Mouse (Mus musculus): Measurements from ENCODE around the gene Tmem159. TPM values are rescaled to one million over a fixed set of nuclear protein-coding genes. Genes with fewer than 3 reads are reported as not detected.

Tmem159 gene
- total RNA-seq, 2 experiments from 2014 or later, result 1.2 to 1.7 TPM

DNA sequence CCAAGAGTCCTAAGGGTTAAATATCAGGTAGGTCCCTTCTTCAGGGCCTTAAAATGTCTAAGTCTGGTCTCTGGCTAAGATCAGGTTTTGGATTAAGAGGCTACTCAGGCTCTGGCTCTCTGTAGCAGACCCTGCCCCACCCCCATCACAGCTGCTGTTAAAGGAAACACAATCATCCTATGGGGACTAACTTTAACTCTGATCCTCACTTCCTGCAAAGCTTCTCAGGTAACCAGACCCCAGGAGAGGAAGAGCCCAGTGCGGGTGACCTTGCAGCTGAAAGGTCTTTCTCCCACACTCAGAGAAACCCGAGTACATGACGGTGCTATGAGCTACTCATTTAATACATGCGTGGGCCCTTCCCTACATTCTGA, 25.5 kb downstream of the Tmem159 start:
- ATAC-seq (replicated peaks; ENCODE audit: low FRiP score, poor library complexity, severe bottlenecking), result no peak

DNA sequence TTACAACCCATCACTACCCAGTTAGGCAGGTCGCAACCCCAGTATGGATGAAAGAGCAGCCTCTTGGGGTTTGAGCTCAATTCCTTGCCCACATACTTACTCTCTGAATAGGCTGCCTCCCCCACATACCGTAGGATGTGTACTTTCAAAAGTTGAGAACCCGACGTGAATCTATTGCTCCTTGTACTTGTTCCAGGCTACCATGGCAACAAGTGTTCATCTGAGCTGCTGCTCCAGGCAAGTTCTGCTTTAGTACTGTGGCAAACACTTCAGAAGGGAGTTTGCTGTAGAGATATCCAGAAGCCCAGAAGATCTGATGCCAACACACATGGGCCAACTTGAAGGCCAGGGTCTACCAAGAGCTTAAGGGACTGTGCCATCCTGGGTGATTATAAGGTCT, 26.8 kb downstream of the Tmem159 start:
- ATAC-seq (replicated peaks; ENCODE audit: low FRiP score, poor library complexity, severe bottlenecking), result no peak

DNA sequence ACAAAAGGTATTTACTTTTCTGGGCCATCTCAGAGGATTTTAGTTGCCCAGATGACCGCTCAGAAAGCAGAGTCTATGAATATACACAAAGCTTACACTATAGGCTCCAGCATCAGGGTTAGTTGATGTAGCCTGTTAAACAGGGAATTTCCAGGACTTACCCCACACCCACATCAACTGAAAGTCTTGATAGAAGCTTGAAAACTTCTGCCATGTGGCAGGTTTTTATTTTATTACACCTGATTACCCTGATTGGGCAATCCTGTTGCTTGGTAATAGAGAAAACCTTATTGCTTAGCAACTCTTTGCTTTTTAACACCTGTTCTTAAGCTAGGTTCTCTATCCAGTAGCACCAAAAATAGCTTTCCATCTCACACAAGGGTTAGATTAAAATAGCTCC, 40.6 kb downstream of the Tmem159 start:
- no peak for ATAC-seq (replicated peaks; ENCODE audit: low FRiP score, poor library complexity, severe bottlenecking)

DNA sequence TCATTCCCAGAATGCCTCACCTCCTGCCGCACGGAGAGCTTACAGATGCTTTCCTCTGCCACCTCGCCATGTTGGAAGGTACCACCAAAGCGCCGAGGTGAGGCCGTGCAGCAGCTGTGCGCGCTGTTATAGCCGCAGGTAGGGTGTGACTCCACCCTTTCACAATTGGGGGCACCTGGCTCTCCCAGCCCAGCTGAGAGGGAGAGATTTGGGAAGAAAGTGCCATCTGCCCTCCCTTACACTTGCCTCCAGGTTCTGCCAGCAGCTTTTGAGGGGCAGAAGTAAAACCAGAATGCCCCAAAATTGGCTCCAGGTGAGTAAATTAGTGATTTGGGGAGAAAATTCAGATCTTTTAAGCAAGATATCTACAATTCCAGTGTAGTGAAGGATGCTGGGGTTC, 43.0 kb downstream of the Tmem159 start, which contains the start of gene Zp2:
Gene Zp2 (minus strand): TSS at position 101 of the 400 bp plus-strand sequence.
- no peak for ATAC-seq (replicated peaks; ENCODE audit: low FRiP score, poor library complexity, severe bottlenecking)

DNA sequence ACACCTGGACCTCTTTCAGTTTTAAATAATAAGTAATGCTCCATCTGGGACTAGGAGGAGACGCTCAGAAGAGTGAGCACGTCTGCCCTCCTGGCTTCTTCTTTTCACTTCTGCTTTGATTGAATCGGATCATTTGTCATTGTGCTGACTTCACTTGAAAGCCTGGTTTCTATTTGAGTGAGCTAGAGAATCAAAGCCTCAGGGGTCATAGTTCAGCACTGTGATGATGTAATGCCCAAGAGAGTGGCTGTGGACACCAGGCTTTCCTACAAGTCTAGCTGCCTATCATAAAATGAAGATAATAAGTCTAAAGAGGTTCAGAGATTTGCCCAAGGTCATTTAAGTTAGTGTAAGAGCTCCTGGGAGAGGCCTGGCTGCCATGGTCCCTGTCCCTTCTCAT, 48.1 kb downstream of the Tmem159 start:
- ATAC-seq (replicated peaks; ENCODE audit: low FRiP score, poor library complexity, severe bottlenecking), result no peak

DNA sequence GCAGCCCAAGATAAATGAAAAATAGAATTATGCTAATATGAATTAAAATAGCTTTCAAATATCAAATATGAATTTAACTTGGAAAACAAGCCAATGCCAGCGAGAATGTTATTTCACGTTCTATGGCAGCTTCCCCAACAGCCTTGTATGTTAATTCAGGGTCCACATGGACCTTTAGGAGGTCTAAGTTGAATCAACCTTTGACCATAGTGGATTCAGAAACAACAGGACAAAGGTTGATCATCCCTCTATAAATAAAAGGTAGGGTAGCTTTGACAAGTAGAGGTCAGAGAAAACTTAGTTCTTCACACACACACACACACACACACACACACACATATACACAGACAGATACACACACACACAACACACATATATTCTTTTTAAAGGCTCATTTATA, 48.7 kb downstream of the Tmem159 start:
- no peak for ATAC-seq (replicated peaks; ENCODE audit: low FRiP score, poor library complexity, severe bottlenecking)

DNA sequence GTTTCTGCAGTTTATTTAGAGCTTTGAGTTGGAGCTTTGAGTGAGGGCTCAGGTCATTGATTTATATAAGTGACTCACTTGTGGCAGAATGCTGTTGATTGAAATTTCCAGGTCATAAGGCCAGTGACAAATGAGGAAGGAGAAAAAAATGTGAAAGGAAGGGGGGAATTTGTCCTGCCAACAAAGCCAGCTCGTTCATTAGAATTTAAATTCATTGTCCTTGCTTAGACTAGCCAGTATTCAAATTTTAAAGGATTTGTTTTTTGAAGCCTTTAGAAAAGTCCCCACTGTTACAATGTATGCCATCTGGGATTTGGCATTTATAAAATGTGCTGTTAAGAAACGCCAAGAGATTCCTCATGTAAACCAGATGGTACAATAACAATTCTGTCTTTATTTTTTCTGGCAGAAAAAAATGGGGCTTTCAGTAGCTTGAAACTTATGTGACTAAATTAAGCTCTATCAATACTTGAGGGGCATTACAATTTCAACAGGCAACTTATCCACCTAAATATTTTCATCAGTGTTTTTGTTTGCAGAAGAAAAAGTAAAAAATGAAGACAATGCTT, 54.8 kb downstream of the Tmem159 start:
- ATAC-seq (replicated peaks; ENCODE audit: low FRiP score, poor library complexity, severe bottlenecking), result no peak

DNA sequence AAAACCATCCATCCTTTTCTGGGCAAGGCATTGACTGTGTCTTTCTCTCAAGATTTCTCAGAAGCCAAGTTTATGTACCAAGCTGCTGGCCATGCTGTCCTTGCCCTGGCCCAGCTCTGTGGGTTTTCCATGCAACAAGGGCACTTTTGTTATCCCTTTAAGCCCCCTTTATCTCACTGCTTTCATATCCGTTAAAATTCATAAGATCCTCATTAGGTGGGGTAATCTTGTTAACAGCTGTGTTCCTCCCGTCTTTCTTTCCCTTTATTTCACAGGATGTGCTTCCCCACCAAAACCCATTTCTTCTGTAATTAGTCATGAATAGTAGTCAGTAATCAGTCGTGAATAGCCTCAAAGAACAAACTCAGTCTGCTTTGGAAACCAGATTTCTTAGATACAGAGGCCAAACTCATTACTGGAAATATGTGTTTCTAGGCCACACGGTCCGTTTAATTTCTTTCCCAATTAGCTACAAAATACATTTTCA, 55.5 kb downstream of the Tmem159 start:
- ATAC-seq (replicated peaks; ENCODE audit: low FRiP score, poor library complexity, severe bottlenecking), result no peak

DNA sequence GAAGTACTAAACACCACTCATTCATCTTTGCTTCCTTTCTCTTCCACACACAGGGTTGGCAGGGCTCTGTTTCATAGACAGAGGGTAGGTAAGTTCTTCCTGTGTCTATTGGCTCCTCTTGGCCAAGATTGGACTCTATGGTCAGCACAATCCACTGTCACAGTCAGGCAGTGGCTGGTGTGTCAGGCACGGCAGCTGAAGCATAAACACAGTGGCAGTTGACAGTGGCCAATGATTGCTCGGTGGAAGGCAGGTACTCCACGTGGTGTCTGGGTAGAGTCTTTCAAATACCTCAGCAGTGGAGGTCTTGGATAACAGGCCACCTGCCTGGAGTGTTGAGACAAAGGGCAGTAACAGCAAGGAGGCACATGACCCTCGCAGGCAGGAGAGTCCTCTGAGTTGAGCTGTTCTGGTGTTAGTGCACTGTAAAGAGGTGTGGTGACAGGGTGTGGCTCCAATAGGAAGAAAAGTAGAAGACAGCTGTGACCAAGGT, 56.0 kb downstream of the Tmem159 start:
- no peak for ATAC-seq (replicated peaks; ENCODE audit: low FRiP score, poor library complexity, severe bottlenecking)

DNA sequence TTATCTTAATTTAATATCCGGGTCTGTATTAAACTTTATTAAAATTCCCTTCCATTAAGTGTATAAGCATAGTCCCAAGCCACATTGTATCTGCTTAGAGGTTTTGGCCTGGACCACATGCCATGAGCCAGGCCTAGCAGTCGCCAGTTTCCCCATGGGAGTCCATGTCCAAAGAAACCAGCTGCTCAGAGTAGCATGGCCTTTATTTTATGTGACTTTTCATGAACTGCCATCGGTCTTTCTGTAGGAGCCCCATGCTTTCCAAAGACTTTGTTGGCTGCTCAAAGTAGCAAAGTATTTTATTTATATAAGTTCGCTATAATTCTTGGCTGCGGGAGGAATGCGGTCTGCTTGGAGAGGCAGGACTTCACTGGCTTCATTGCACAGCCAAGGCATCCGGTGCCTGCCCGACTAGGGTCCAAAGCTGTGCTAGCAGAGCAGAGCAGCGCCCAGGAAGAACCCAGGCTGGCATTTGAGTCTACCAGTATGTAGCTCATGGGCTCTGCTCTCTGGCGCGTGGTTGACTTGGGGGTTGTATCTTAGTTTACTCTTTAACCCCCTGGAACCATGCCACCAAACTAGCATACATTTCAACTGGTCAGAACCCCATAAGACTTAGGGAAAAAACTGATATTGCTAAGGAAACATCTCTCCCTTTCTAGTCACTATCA, 61.6 kb downstream of the Tmem159 start:
- no peak for ATAC-seq (replicated peaks; ENCODE audit: low FRiP score, poor library complexity, severe bottlenecking)

Other genes starting within 250 kb of the Tmem159 start
- gene Lyrm1, start 206.5 kb upstream of the Tmem159 start, total RNA-seq (2015; ENCODE audit: low replicate concordance), result not detected in 2 replicates
- 5.5 and 5.7 TPM in 2 replicates for gene Lyrm1, start 206.5 kb upstream of the Tmem159 start, total RNA-seq (2017; ENCODE audit: low replicate concordance)
- 0.84 and 1.7 TPM in 2 replicates for gene Dcun1d3, start 206.1 kb upstream of the Tmem159 start, total RNA-seq (2015; ENCODE audit: low replicate concordance)
- 1.7 and 2.3 TPM in 2 replicates for gene Dcun1d3, start 206.1 kb upstream of the Tmem159 start, total RNA-seq (2017; ENCODE audit: low replicate concordance)
- gene Dnah3, start 7.1 kb upstream of the Tmem159 start, total RNA-seq (2015; ENCODE audit: low replicate concordance), result not detected in 2 replicates
- not detected in 2 replicates for gene Dnah3, start 7.1 kb upstream of the Tmem159 start, total RNA-seq (2017; ENCODE audit: low replicate concordance)
- not detected in 2 replicates for gene Zp2, start 42.9 kb downstream of the Tmem159 start, total RNA-seq (2015; ENCODE audit: low replicate concordance)
- not detected in 2 replicates for gene Zp2, start 42.9 kb downstream of the Tmem159 start, total RNA-seq (2017; ENCODE audit: low replicate concordance)
- not detected in 2 replicates for gene Anks4b, start 71.5 kb downstream of the Tmem159 start, total RNA-seq (2015; ENCODE audit: low replicate concordance)
- gene Anks4b, start 71.5 kb downstream of the Tmem159 start, total RNA-seq (2017; ENCODE audit: low replicate concordance), result not detected in 2 replicates
- not detected in 2 replicates for gene Crym, start 99.8 kb downstream of the Tmem159 start, total RNA-seq (2015; ENCODE audit: low replicate concordance)
- gene Crym, start 99.8 kb downstream of the Tmem159 start, total RNA-seq (2017; ENCODE audit: low replicate concordance), result not detected in 2 replicates
- gene Abca14, start 101.6 kb downstream of the Tmem159 start, total RNA-seq (2015; ENCODE audit: low replicate concordance), result not detected in 2 replicates
- gene Abca14, start 101.6 kb downstream of the Tmem159 start, total RNA-seq (2017; ENCODE audit: low replicate concordance), result not detected in 2 replicates
- not detected in 2 replicates for gene Abca15, start 226.3 kb downstream of the Tmem159 start, total RNA-seq (2015; ENCODE audit: low replicate concordance)
- not detected in 2 replicates for gene Abca15, start 226.3 kb downstream of the Tmem159 start, total RNA-seq (2017; ENCODE audit: low replicate concordance)